ENCODE assay signal across 8 mouse cellular contexts in the genomic region with DNA sequence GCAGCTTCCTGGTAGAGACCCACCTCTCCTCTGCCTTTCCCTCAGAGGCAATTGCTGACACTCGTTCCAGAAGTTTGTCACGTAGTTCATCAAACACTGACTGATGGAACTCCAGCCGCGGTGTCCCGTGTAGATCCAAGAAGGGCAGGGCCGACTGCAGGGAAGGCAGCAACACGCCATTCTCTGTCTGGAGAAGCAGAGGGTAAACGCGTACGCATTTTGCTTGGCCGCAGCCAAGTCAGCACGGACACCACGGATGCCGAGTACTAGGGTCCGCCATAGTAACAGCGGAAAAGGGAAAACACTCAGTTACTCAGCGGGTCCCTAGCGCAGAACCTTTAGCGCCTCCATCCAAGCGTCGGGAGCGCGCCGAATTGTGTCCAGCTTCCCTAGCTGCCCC. TPM values are rescaled to one million over a fixed set of nuclear protein-coding genes. Genes with fewer than 3 reads are reported as not detected.
DNase-seq lines count a peak whose midpoint lies in the region; ATAC-seq and TF ChIP-seq lines count a peak whose summit lies in the region.

No protein-coding gene starts in this region.

- peaks cover 23% of the 10 kb centered on the region for H3K36me3 ChIP-seq in lung, embryonic 14.5 days (ENCODE audit: insufficient read depth)
- peaks cover 39% of the 10 kb centered on the region for H3K36me3 ChIP-seq in limb, embryonic 10.5 days
- H3K36me3 ChIP-seq in neural tube, embryonic 13.5 days = peaks cover 35% of the 10 kb centered on the region

- DNase-seq in lung, embryonic 14.5 days = no peak
- no peak for DNase-seq in lung, postnatal 36 days
- DNase-seq in limb, embryonic 10.5 days (ENCODE audit: low spot score) = no peak
- DNase-seq in Muller cell, postnatal 12 days (ENCODE audit: inconsistent ontology term) = no peak
- no peak for DNase-seq in MN1 (ENCODE audit: low spot score)
- no peak for DNase-seq in spleen, adult 18-20 months

- H3K9me3 ChIP-seq in lung, embryonic 14.5 days (ENCODE audit: low read depth, low read length) = no peaks in the 10 kb centered on the region
- no peaks in the 10 kb centered on the region for H3K9me3 ChIP-seq in limb, embryonic 10.5 days (replicated peaks)
- no peaks in the 10 kb centered on the region for H3K9me3 ChIP-seq in neural tube, embryonic 13.5 days

- ATAC-seq in lung, embryonic 14.5 days (ENCODE audit: insufficient read depth) = peak; percentile 50; the same call in 1 of the 2 replicates
- ATAC-seq in neural tube, embryonic 13.5 days (ENCODE audit: low read depth) = peak; percentile 62

- no peak for TF ChIP-seq POLR2A in embryonic fibroblast, embryonic 13.5 days (IDR thresholded peaks at IDR 0.05; ENCODE audit: low read depth, low read length)

- H3K4me3 ChIP-seq in lung, embryonic 14.5 days (ENCODE audit: low read depth, low read length) = peak overlapping the region; percentile 89
- H3K4me3 ChIP-seq in embryonic fibroblast, embryonic 13.5 days (ENCODE audit: insufficient read depth, low read length) = peak overlapping the region; percentile 81
- peak overlapping the region; percentile 84 for H3K4me3 ChIP-seq in limb, embryonic 10.5 days
- peak overlapping the region; percentile 90 for H3K4me3 ChIP-seq in neural tube, embryonic 13.5 days

- no peaks in the 10 kb centered on the region for H3K27me3 ChIP-seq in lung, embryonic 14.5 days (ENCODE audit: insufficient read depth, low read length)
- peaks cover 21% of the 10 kb centered on the region for H3K27me3 ChIP-seq in limb, embryonic 10.5 days (ENCODE audit: low read depth, poor library complexity, severe bottlenecking)
- peaks cover 17% of the 10 kb centered on the region; the same call in 1 of the 2 replicates for H3K27me3 ChIP-seq in neural tube, embryonic 13.5 days

- H3K27ac ChIP-seq in lung, embryonic 14.5 days (ENCODE audit: low read depth) = peak overlapping the region; percentile 75
- peak overlapping the region; percentile 31; the same call in 1 of the 2 replicates for H3K27ac ChIP-seq in embryonic fibroblast, embryonic 13.5 days (ENCODE audit: insufficient read depth, low read length)
- H3K27ac ChIP-seq in limb, embryonic 10.5 days = peak overlapping the region; percentile 96
- peak overlapping the region; percentile 92 for H3K27ac ChIP-seq in neural tube, embryonic 13.5 days (replicated peaks)

- peak overlapping the region; percentile 94 for H3K4me2 ChIP-seq in lung, embryonic 14.5 days
- peak overlapping the region; percentile 95 for H3K4me2 ChIP-seq in neural tube, embryonic 13.5 days

- peak overlapping the region; percentile 81 for H3K9ac ChIP-seq in lung, embryonic 14.5 days
- peak overlapping the region; percentile 93 for H3K9ac ChIP-seq in neural tube, embryonic 13.5 days

- 0% methylated on average over 24 of the region's 24 CpGs for WGBS in lung, embryonic 14.5 days
- WGBS in limb, embryonic 10.5 days = under 1% methylated on average over 24 of the region's 24 CpGs
- WGBS in neural tube, embryonic 13.5 days = under 1% methylated on average over 24 of the region's 24 CpGs

- peaks cover 8% of the 10 kb centered on the region for H3K4me1 ChIP-seq in lung, embryonic 14.5 days (ENCODE audit: insufficient read depth)
- no peaks in the 10 kb centered on the region for H3K4me1 ChIP-seq in embryonic fibroblast, embryonic 13.5 days (ENCODE audit: control insufficient read depth, insufficient read depth, low read length)
- H3K4me1 ChIP-seq in limb, embryonic 10.5 days = peaks cover 18% of the 10 kb centered on the region
- H3K4me1 ChIP-seq in neural tube, embryonic 13.5 days (replicated peaks) = peaks cover 38% of the 10 kb centered on the region

- TF ChIP-seq CTCF in lung, embryonic 14.5 days (IDR thresholded peaks at IDR 0.05; ENCODE audit: low read depth) = no peak
- TF ChIP-seq CTCF in embryonic fibroblast, embryonic 13.5 days (IDR thresholded peaks at IDR 0.05; ENCODE audit: borderline replicate concordance, insufficient read depth, low read length) = no peak

RNA-seq across cellular contexts. Expression of a gene that starts 0.6 kb away (rescaled TPM):
- 96.6 and 108 TPM in 2 replicates for polyA plus RNA-seq in lung, embryonic 14.5 days (2014; fragmentation: Nextera tagmentation; extraction: Ambion mirVana)
- 38.8 and 42.3 TPM in 2 replicates for polyA plus RNA-seq in embryonic fibroblast, embryonic 13.5 days (2011; ENCODE audit: insufficient read length, low read depth, missing spikeins)
- 129 and 137 TPM in 2 replicates for polyA plus RNA-seq in limb, embryonic 10.5 days (2016; fragmentation: Nextera tagmentation; extraction: Ambion mirVana)
- polyA plus RNA-seq in neural tube, embryonic 13.5 days (2015; fragmentation: Nextera tagmentation; extraction: Ambion mirVana) = 95.1 and 99.9 TPM in 2 replicates

RNA-seq across cellular contexts. Expression of a gene that starts 3.8 kb away (rescaled TPM):
- not detected in 2 replicates for polyA plus RNA-seq in lung, embryonic 14.5 days (2014; fragmentation: Nextera tagmentation; extraction: Ambion mirVana)
- polyA plus RNA-seq in embryonic fibroblast, embryonic 13.5 days (2011; ENCODE audit: insufficient read length, low read depth, missing spikeins) = not detected in 2 replicates
- polyA plus RNA-seq in limb, embryonic 10.5 days (2016; fragmentation: Nextera tagmentation; extraction: Ambion mirVana) = 0.14 TPM in 1 of 2 replicates, not detected in the other
- polyA plus RNA-seq in neural tube, embryonic 13.5 days (2015; fragmentation: Nextera tagmentation; extraction: Ambion mirVana) = 0.15 TPM in 1 of 2 replicates, not detected in the other

RNA-seq across cellular contexts. Expression of a gene that starts 7.9 kb away (rescaled TPM):
- 0.47 TPM in 1 of 2 replicates, not detected in the other for polyA plus RNA-seq in lung, embryonic 14.5 days (2014; fragmentation: Nextera tagmentation; extraction: Ambion mirVana)
- not detected in 2 replicates for polyA plus RNA-seq in embryonic fibroblast, embryonic 13.5 days (2011; ENCODE audit: insufficient read length, low read depth, missing spikeins)
- 1.0 TPM in 1 of 2 replicates, not detected in the other for polyA plus RNA-seq in limb, embryonic 10.5 days (2016; fragmentation: Nextera tagmentation; extraction: Ambion mirVana)
- polyA plus RNA-seq in neural tube, embryonic 13.5 days (2015; fragmentation: Nextera tagmentation; extraction: Ambion mirVana) = 0.89 TPM in 1 of 2 replicates, not detected in the other

RNA-seq across cellular contexts. Expression of a gene that starts 13.8 kb away (rescaled TPM):
- 593 and 610 TPM in 2 replicates for polyA plus RNA-seq in lung, embryonic 14.5 days (2014; fragmentation: Nextera tagmentation; extraction: Ambion mirVana)
- 209 and 237 TPM in 2 replicates for polyA plus RNA-seq in embryonic fibroblast, embryonic 13.5 days (2011; ENCODE audit: insufficient read length, low read depth, missing spikeins)
- polyA plus RNA-seq in limb, embryonic 10.5 days (2016; fragmentation: Nextera tagmentation; extraction: Ambion mirVana) = 597 and 608 TPM in 2 replicates
- polyA plus RNA-seq in neural tube, embryonic 13.5 days (2015; fragmentation: Nextera tagmentation; extraction: Ambion mirVana) = 361 and 388 TPM in 2 replicates

RNA-seq across cellular contexts. Expression of a gene that starts 14.0 kb away (rescaled TPM):
- 7.5 and 8.2 TPM in 2 replicates for polyA plus RNA-seq in lung, embryonic 14.5 days (2014; fragmentation: Nextera tagmentation; extraction: Ambion mirVana)
- polyA plus RNA-seq in embryonic fibroblast, embryonic 13.5 days (2011; ENCODE audit: insufficient read length, low read depth, missing spikeins) = 17.5 and 21.8 TPM in 2 replicates
- 3.2 TPM in 2 replicates for polyA plus RNA-seq in limb, embryonic 10.5 days (2016; fragmentation: Nextera tagmentation; extraction: Ambion mirVana)
- polyA plus RNA-seq in neural tube, embryonic 13.5 days (2015; fragmentation: Nextera tagmentation; extraction: Ambion mirVana) = 1.2 and 1.4 TPM in 2 replicates

Comparison
In these comparisons a context has a peak if more than half of its experiments do, and no peak if none do; other contexts are left out.
1. H3K27ac ChIP-seq: peak in every context shown above with its lines; median percentile 96 in limb, embryonic 10.5 days; 92 in neural tube, embryonic 13.5 days; 75 in lung, embryonic 14.5 days; 31 in embryonic fibroblast, embryonic 13.5 days.